Mouse (Mus musculus): ENCODE measurements around the gene Cxcl17. TPM values are rescaled to one million over a fixed set of nuclear protein-coding genes. Genes with fewer than 3 reads are reported as not detected.

The Cxcl17 gene
- polyA plus RNA-seq, 1 experiment from 2014 or later, result 0.75 TPM

DNA sequence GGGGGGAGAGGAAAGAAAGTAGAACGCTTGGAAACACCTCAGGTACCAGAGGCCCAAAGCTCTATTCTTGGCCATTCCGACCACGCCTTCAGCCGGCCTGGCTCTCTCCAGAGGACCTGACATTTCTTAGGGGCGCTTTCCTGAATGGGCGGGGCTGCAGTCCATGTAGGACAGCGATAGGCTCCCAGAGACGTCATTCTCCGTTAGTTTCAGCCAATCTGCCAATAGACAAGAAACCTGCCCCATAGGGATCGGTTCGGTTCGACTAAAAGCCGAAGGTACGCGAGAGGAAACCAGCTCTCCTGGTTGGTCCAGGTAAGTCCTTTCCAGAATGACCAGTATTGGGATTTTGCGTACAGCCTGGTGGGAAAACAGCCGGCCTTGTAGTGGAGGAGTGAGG, 36.1 kb downstream of the Cxcl17 start:
- peak; percentile 72 for DNase-seq (ENCODE audit: low spot score)
- Histone ChIP-seq H3K27me3 (replicated peaks; ENCODE audit: low read depth, poor library complexity, severe bottlenecking) (peaks cover 47% of the 10 kb centered on the region), H3K4me3 (peak overlapping the region; percentile 46), H3K27ac (replicated peaks) (no peak overlapping the region), H3K36me3 (replicated peaks) (no peaks in the 10 kb centered on the region; the same call in 1 of the 2 replicates), H3K9me3 (no peaks in the 10 kb centered on the region), H3K4me1 (peaks cover 39% of the 10 kb centered on the region)
- WGBS, result 4% methylated on average over 17 of the region's 17 CpGs

DNA sequence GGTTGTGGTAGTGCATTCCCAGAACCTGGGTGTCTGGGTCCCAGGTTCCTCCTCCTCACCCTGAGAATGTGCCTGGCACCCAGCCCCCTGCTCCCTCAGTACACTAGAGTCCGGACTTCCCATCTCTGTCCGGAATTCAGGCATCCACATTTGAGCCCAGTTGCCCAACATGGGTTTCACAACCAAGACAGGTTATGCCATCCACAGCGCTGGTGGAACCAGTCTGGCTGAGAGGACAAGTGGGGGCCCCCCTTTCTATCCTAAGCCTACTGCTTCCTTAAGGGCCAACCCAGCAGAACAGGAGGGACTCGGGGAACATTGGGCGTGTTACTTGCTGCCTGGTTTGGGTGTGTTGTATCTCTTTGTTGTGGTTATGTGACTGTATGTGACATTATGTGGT, 40.2 kb downstream of the Cxcl17 start:
- 91% methylated on average over 5 of the region's 5 CpGs for WGBS
- Histone ChIP-seq H3K36me3 (replicated peaks) (no peaks in the 10 kb centered on the region), H3K9me3 (no peaks in the 10 kb centered on the region), H3K4me1 (peaks cover 34% of the 10 kb centered on the region), H3K4me3 (no peak overlapping the region), H3K27me3 (replicated peaks; ENCODE audit: low read depth, poor library complexity, severe bottlenecking) (peaks cover 52% of the 10 kb centered on the region), H3K27ac (replicated peaks) (no peak overlapping the region)
- DNase-seq (ENCODE audit: low spot score), result no peak

DNA sequence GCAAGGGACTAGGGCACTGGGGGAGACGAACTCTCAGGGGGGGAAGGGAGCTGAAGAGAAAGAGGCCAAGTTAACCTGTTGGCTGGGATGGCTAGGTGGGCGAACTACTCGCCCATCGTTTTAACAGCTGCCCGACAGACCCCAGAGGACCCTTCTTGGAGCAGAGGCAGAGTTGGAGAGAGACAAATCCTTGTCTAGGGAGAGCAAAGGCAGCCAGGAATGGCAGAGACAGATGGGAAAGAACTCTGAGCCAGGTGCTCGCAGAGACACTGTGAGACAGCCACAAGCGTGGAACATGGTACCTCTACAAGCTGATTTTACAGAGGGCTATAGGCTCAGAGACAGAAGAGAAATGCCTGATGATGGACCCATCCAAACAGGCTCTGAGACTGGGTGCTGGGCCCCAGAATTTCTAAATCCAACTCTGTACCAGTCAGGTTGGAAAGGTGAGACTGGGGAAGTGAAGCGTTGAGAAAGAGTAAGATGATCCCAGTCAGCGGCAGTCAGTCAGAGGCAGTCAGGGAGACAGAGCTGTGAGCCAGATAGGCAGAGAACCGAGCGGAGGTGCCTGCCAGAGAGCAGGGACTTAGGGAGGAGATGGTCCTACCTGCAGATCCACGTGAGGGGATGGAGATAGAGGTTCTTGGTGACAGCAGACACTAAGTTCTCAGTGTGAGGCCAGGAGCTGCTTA, 43.5 kb downstream of the Cxcl17 start, which contains the start of gene Cnfn:
Gene Cnfn (minus strand): TSS at position 667 of the 692 bp plus-strand sequence.
- WGBS, result 49% methylated on average over 12 of the region's 12 CpGs
- Histone ChIP-seq H3K27ac (replicated peaks) (no peak within 1 kb of the TSS), H3K36me3 (replicated peaks) (peaks cover 9% of the 10 kb centered on the region), H3K4me3 (no peak within 1 kb of the TSS), H3K4me1 (peaks cover 44% of the 10 kb centered on the region), H3K9me3 (no peaks in the 10 kb centered on the region), H3K27me3 (replicated peaks; ENCODE audit: low read depth, poor library complexity, severe bottlenecking) (peaks cover 64% of the 10 kb centered on the region)
- DNase-seq (ENCODE audit: low spot score), result no peak

DNA sequence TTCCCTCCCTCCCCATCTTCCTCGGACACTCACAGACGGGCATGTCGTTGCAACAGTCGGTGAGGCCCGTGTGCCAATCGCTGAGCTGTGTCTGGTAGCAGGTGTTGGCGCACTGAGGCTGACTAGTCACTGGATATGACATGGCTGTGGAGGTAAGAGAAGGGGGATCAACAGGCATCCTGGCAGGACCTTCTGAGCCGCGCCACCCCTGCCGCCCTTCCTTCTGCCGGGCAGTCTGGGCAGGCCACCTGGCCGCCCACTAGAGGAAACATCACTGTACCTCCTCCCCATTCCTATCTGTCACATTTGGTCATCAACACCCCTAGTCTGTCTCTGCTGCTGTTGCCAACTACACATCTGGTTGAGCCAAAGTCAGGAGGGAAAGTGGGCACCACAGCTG, 44.4 kb downstream of the Cxcl17 start:
- H3K27ac ChIP-seq (replicated peaks), result no peak overlapping the region
- peaks cover 47% of the 10 kb centered on the region for H3K4me1 ChIP-seq
- peak overlapping the region; percentile 39; the same call in 1 of the 2 replicates for H3K4me3 ChIP-seq
- WGBS, result 20% methylated on average over 12 of the region's 12 CpGs
- DNase-seq (ENCODE audit: low spot score), result no peak
- H3K36me3 ChIP-seq (replicated peaks), result peaks cover 18% of the 10 kb centered on the region
- H3K9me3 ChIP-seq, result no peaks in the 10 kb centered on the region
- H3K27me3 ChIP-seq (replicated peaks; ENCODE audit: low read depth, poor library complexity, severe bottlenecking), result peaks cover 65% of the 10 kb centered on the region

DNA sequence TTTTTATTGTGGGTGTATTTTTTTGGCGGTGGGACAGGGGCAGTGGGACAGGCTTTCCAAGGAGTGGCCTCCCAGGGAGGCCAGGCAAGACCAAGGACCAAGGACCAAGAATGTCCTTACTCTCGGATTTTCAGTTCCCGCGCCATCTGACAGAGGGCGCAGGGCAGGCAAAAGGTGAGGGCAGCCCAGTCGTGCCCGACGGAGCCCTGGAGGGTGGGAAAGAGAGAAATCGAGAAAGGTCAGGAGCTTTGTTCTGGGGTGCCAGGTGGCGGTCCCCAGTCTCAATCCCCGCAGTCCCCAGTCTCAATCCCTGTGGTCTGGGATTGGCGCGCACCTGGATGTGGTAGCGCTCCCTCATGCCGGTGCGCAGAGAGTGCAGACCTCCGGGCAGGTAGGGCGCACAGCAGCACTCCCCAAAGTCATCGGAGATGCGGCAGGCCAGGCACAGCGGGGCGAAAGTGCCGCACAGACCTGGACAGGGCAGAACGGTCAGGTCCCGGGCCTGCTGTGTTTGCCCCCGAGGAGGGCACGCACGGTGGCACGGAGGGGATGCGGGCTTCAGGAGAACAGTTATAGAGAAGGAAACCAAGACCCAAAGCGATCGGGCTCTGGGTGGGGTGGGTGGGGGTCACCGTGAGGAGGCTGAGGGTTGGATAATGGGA, 44.9 kb downstream of the Cxcl17 start:
- H3K4me1 ChIP-seq, result peaks cover 47% of the 10 kb centered on the region
- peaks cover 23% of the 10 kb centered on the region for H3K36me3 ChIP-seq (replicated peaks)
- no peaks in the 10 kb centered on the region for H3K9me3 ChIP-seq
- no peak overlapping the region for H3K27ac ChIP-seq (replicated peaks)
- peak overlapping the region; percentile 39 for H3K4me3 ChIP-seq
- H3K27me3 ChIP-seq (replicated peaks; ENCODE audit: low read depth, poor library complexity, severe bottlenecking), result peaks cover 65% of the 10 kb centered on the region
- peak; percentile 49 for DNase-seq (ENCODE audit: low spot score)
- 2% methylated on average over 33 of the region's 33 CpGs for WGBS

DNA sequence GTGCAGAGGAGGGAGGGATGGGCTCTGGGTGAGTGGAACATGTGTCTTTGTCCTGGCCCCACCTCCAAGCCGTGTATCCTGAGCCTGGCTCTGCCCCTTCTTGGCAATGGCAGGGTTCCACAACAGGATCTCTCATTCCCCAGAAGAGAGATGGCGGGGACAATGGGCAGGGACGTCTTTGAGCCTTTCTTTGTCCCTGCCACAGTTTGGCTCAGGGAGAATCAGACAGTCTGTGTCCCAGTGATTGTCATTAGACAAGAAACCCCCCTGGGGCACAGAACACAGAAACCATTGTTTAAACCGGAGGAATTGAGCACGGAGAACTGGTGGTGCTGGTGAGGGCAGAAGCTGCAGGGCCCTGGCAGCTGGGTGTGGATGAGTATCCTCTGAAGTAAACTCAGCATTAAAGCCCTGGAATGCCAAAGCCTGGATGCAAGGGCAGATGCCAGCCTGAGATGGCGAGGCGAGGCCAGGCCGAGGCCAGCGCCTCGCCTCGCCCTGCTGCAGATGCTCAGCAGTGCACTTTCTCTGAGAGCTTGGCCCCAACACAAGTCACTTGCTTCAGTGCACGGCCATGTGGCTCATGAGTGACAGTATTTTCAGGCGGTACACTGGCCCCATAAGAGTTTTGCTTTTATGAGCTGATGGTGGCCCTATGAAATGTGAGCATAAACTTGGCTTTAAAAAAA, 46.6 kb downstream of the Cxcl17 start:
- peak overlapping the region; percentile 49 for H3K27ac ChIP-seq (replicated peaks)
- H3K4me1 ChIP-seq, result peaks cover 47% of the 10 kb centered on the region
- WGBS, result 22% methylated on average over 13 of the region's 13 CpGs
- peak; percentile 34 for DNase-seq (ENCODE audit: low spot score)
- H3K4me3 ChIP-seq, result peak overlapping the region; percentile 23
- peaks cover 65% of the 10 kb centered on the region for H3K27me3 ChIP-seq (replicated peaks; ENCODE audit: low read depth, poor library complexity, severe bottlenecking)
- no peaks in the 10 kb centered on the region for H3K9me3 ChIP-seq
- H3K36me3 ChIP-seq (replicated peaks), result peaks cover 40% of the 10 kb centered on the region

DNA sequence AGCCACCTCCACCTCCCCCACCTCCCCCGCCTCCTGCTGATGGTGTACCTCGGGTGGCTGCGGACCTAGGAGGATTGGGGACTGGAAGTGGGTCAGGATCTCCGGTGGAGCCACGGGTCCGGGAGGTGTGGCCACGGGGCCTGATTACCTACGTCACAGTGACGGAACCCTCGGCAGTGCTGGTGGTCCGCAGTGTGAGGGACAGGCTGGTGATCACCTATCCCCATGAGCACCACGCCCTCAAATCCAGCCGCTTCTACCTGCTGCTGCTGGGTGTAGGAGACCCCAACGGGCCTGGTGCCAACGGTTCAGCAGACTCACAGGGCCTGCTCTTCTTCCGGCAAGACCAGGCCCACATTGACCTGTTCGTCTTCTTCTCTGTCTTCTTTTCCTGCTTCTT, 49.1 kb downstream of the Cxcl17 start:
- no peak overlapping the region for H3K4me3 ChIP-seq
- H3K27ac ChIP-seq (replicated peaks), result no peak overlapping the region
- peaks cover 47% of the 10 kb centered on the region for H3K4me1 ChIP-seq
- WGBS, result 95% methylated on average over 17 of the region's 17 CpGs
- no peaks in the 10 kb centered on the region for H3K9me3 ChIP-seq
- peaks cover 65% of the 10 kb centered on the region for H3K36me3 ChIP-seq (replicated peaks)
- no peak for DNase-seq (ENCODE audit: low spot score)
- H3K27me3 ChIP-seq (replicated peaks; ENCODE audit: low read depth, poor library complexity, severe bottlenecking), result peaks cover 41% of the 10 kb centered on the region

DNA sequence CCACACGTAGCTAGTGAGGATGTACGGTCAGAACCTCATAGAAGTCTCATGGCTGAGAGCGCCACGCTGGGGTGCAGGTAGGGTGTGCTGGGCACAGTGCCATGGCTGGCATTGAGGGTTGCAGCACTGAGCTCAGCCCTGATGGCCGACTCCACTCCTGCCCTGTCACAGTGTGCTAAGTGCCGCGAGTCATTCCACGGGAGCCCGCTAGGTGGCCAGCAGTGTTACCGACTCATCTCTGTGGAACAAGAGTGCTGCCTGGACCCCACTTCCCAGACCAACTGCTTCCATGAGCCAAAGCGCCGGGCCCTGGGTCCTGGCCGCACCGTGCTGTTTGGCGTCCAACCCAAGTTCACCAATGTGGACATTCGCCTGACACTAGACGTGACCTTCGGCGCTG, 49.5 kb downstream of the Cxcl17 start:
- Histone ChIP-seq H3K4me3 (no peak overlapping the region), H3K4me1 (peaks cover 50% of the 10 kb centered on the region), H3K27me3 (replicated peaks; ENCODE audit: low read depth, poor library complexity, severe bottlenecking) (peaks cover 37% of the 10 kb centered on the region), H3K27ac (replicated peaks) (no peak overlapping the region), H3K9me3 (no peaks in the 10 kb centered on the region), H3K36me3 (replicated peaks) (peaks cover 69% of the 10 kb centered on the region)
- peak; percentile 43 for DNase-seq (ENCODE audit: low spot score)
- 90% methylated on average over 19 of the region's 19 CpGs for WGBS

DNA sequence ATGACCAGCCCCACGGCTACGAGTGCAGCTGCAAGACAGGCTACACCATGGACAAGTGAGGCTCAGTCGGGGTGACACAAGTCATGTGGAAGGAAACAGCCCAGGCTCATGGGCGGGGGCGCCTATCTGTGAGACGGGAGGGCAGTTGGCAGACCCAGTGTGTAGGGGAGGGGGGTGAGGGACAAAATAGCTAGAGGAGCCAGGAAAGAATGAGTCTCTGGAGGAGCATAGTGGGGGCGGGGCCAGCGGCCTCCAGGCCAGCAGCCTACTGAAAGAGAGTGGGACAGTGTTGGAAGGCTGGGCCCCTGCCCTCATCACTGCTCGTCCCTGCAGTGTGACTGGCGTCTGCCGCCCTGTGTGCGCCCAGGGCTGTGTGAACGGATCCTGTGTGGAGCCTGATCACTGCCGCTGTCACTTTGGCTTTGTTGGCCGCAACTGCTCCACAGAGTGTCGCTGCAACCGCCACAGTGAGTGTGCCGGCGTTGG, 53.9 kb downstream of the Cxcl17 start:
- Histone ChIP-seq H3K4me3 (no peak overlapping the region), H3K36me3 (replicated peaks) (peaks cover 99% of the 10 kb centered on the region), H3K9me3 (no peaks in the 10 kb centered on the region), H3K4me1 (peaks cover 14% of the 10 kb centered on the region), H3K27me3 (replicated peaks; ENCODE audit: low read depth, poor library complexity, severe bottlenecking) (no peaks in the 10 kb centered on the region), H3K27ac (replicated peaks) (peak overlapping the region; percentile 41; the same call in 1 of the 2 replicates)
- 72% methylated on average over 19 of the region's 19 CpGs for WGBS
- no peak for DNase-seq (ENCODE audit: low spot score)

Other genes starting within 250 kb of the Cxcl17 start
- gene Pou2f2, start 233.2 kb downstream of the Cxcl17 start, polyA plus RNA-seq (2016; fragmentation: Nextera tagmentation; extraction: Ambion mirVana), result 4.9 and 6.2 TPM in 2 replicates
- 11.3 and 12.0 TPM in 2 replicates for gene Dedd2, start 192.3 kb downstream of the Cxcl17 start, polyA plus RNA-seq (2016; fragmentation: Nextera tagmentation; extraction: Ambion mirVana)
- 2.7 and 3.3 TPM in 2 replicates for gene Zfp526, start 191.5 kb downstream of the Cxcl17 start, polyA plus RNA-seq (2016; fragmentation: Nextera tagmentation; extraction: Ambion mirVana)
- gene Gsk3a, start 175.0 kb downstream of the Cxcl17 start, polyA plus RNA-seq (2016; fragmentation: Nextera tagmentation; extraction: Ambion mirVana), result 10.6 and 10.7 TPM in 2 replicates
- 10.9 and 11.5 TPM in 2 replicates for gene Erf, start 162.1 kb downstream of the Cxcl17 start, polyA plus RNA-seq (2016; fragmentation: Nextera tagmentation; extraction: Ambion mirVana)
- 17.1 and 21.4 TPM in 2 replicates for gene Cic, start 145.2 kb downstream of the Cxcl17 start, polyA plus RNA-seq (2016; fragmentation: Nextera tagmentation; extraction: Ambion mirVana)
- 281 and 301 TPM in 2 replicates for gene Pafah1b3, start 114.9 kb downstream of the Cxcl17 start, polyA plus RNA-seq (2016; fragmentation: Nextera tagmentation; extraction: Ambion mirVana)
- 0.82 and 0.88 TPM in 2 replicates for gene Prr19, start 111.5 kb downstream of the Cxcl17 start, polyA plus RNA-seq (2016; fragmentation: Nextera tagmentation; extraction: Ambion mirVana)
- gene Tmem145, start 106.8 kb downstream of the Cxcl17 start, polyA plus RNA-seq (2016; fragmentation: Nextera tagmentation; extraction: Ambion mirVana), result 0.85 and 1.0 TPM in 2 replicates
- 17.6 and 17.7 TPM in 2 replicates for gene Megf8, start 95.7 kb downstream of the Cxcl17 start, polyA plus RNA-seq (2016; fragmentation: Nextera tagmentation; extraction: Ambion mirVana)
- gene Cnfn, start 43.2 kb downstream of the Cxcl17 start, polyA plus RNA-seq (2016; fragmentation: Nextera tagmentation; extraction: Ambion mirVana), result not detected in 2 replicates
- gene Lipe, start 14.2 kb downstream of the Cxcl17 start, polyA plus RNA-seq (2016; fragmentation: Nextera tagmentation; extraction: Ambion mirVana), result 7.8 and 11.6 TPM in 2 replicates
- gene Ceacam1, start 64.7 kb upstream of the Cxcl17 start, polyA plus RNA-seq (2016; fragmentation: Nextera tagmentation; extraction: Ambion mirVana), result 1.5 TPM in 2 replicates
- gene Ceacam2, start 127.0 kb upstream of the Cxcl17 start, polyA plus RNA-seq (2016; fragmentation: Nextera tagmentation; extraction: Ambion mirVana), result 0.08 TPM in 1 of 2 replicates, not detected in the other
- not detected in 2 replicates for gene Erich4, start 203.0 kb upstream of the Cxcl17 start, polyA plus RNA-seq (2016; fragmentation: Nextera tagmentation; extraction: Ambion mirVana)
- gene Dmac2, start 206.5 kb upstream of the Cxcl17 start, polyA plus RNA-seq (2016; fragmentation: Nextera tagmentation; extraction: Ambion mirVana), result 31.6 and 34.8 TPM in 2 replicates
- 0.99 and 1.3 TPM in 2 replicates for gene B3gnt8, start 213.8 kb upstream of the Cxcl17 start, polyA plus RNA-seq (2016; fragmentation: Nextera tagmentation; extraction: Ambion mirVana)
- 54.9 and 59.2 TPM in 2 replicates for gene Bckdha, start 246.1 kb upstream of the Cxcl17 start, polyA plus RNA-seq (2016; fragmentation: Nextera tagmentation; extraction: Ambion mirVana)
- 93.5 and 101 TPM in 2 replicates for gene Exosc5, start 246.3 kb upstream of the Cxcl17 start, polyA plus RNA-seq (2016; fragmentation: Nextera tagmentation; extraction: Ambion mirVana)